8 mouse cellular contexts compared by ENCODE assay signal in genomic region chr1:158361964-158362291, GRCm38 (mm10). TPM values are rescaled to one million over a fixed set of nuclear protein-coding genes. Genes with fewer than 3 reads are reported as not detected.
DNase-seq lines count a peak whose midpoint lies in the region; ATAC-seq and TF ChIP-seq lines count a peak whose summit lies in the region.

Gene Astn1, plus strand, starts transcription at chr1:158362273.

- H3K9me3 ChIP-seq in heart, embryonic 16.5 days (replicated peaks; ENCODE audit: control insufficient read depth, low read length), result no peaks in the 10 kb centered on the region
- no peaks in the 10 kb centered on the region for H3K9me3 ChIP-seq in embryonic facial prominence, embryonic 11.5 days (replicated peaks; ENCODE audit: control insufficient read depth, low read length)
- no peaks in the 10 kb centered on the region for H3K9me3 ChIP-seq in hindbrain, postnatal 0 days (ENCODE audit: low read length)
- no peaks in the 10 kb centered on the region for H3K9me3 ChIP-seq in midbrain, embryonic 12.5 days

- TF ChIP-seq CTCF in hindbrain, postnatal 0 days (IDR thresholded peaks at IDR 0.05; ENCODE audit: low read depth), result no peak
- no peak for TF ChIP-seq CTCF in thymus, adult 2 months (IDR thresholded peaks at IDR 0.05; ENCODE audit: borderline replicate concordance, control insufficient read depth, extremely low read depth, insufficient read depth, low read length, poor library complexity)

- WGBS in heart, embryonic 16.5 days, result 8% methylated on average over 2 of the region's 2 CpGs
- WGBS in embryonic facial prominence, embryonic 11.5 days, result 0% methylated on average over 2 of the region's 2 CpGs
- WGBS in hindbrain, postnatal 0 days, result 0% methylated on average over 2 of the region's 2 CpGs
- 5% methylated on average over 2 of the region's 2 CpGs for WGBS in midbrain, embryonic 12.5 days
- 11% methylated on average over 2 of the region's 2 CpGs for WGBS in thymus, adult 2 months

- H3K36me3 ChIP-seq in heart, embryonic 16.5 days (ENCODE audit: control insufficient read depth, insufficient read depth), result no peaks in the 10 kb centered on the region
- H3K36me3 ChIP-seq in embryonic facial prominence, embryonic 11.5 days (replicated peaks; ENCODE audit: control insufficient read depth, insufficient read depth, low read depth, low read length), result no peaks in the 10 kb centered on the region
- H3K36me3 ChIP-seq in hindbrain, postnatal 0 days (ENCODE audit: insufficient read depth, low read length), result no peaks in the 10 kb centered on the region
- H3K36me3 ChIP-seq in midbrain, embryonic 12.5 days, result no peaks in the 10 kb centered on the region
- no peaks in the 10 kb centered on the region for H3K36me3 ChIP-seq in thymus, adult 2 months (ENCODE audit: control insufficient read depth, insufficient read depth, low read length)

- H3K27ac ChIP-seq in heart, embryonic 16.5 days (ENCODE audit: low read length), result no peak within 1 kb of the TSS
- H3K27ac ChIP-seq in embryonic facial prominence, embryonic 11.5 days (replicated peaks; ENCODE audit: low read depth, low read length), result no peak within 1 kb of the TSS; the same call in 1 of the 2 replicates
- H3K27ac ChIP-seq in hindbrain, postnatal 0 days, result peak within 1 kb of the TSS; percentile 96
- peak within 1 kb of the TSS; percentile 90 for H3K27ac ChIP-seq in midbrain, embryonic 12.5 days (replicated peaks)
- H3K27ac ChIP-seq in thymus, adult 2 months (ENCODE audit: control insufficient read depth, insufficient read depth, low read length), result no peak within 1 kb of the TSS

- no peak for TF ChIP-seq POLR2A in thymus, adult 2 months (IDR thresholded peaks at IDR 0.05; ENCODE audit: control insufficient read depth, extremely low read depth, insufficient read depth, low read length, poor library complexity)

- H3K9ac ChIP-seq in heart, embryonic 16.5 days (ENCODE audit: low read length), result peak within 1 kb of the TSS; percentile 34; the same call in 1 of the 2 replicates
- H3K9ac ChIP-seq in embryonic facial prominence, embryonic 11.5 days (replicated peaks; ENCODE audit: low read length), result peak within 1 kb of the TSS; percentile 81
- peak within 1 kb of the TSS; percentile 94 for H3K9ac ChIP-seq in hindbrain, postnatal 0 days (replicated peaks; ENCODE audit: low read length)
- peak within 1 kb of the TSS; percentile 86 for H3K9ac ChIP-seq in midbrain, embryonic 12.5 days (replicated peaks)

- no peak for ATAC-seq in heart, embryonic 16.5 days (replicated peaks; ENCODE audit: extremely low read depth, insufficient read depth, low FRiP score)
- peak; percentile 9; the same call in 1 of the 2 replicates for ATAC-seq in embryonic facial prominence, embryonic 11.5 days (replicated peaks; ENCODE audit: insufficient number of reproducible peaks, low FRiP score, low TSS enrichment, low read depth)
- ATAC-seq in hindbrain, postnatal 0 days, result no peak
- no peak for ATAC-seq in midbrain, embryonic 12.5 days (ENCODE audit: low FRiP score, low read depth)

- peaks cover 4% of the 10 kb centered on the region; the same call in 1 of the 2 replicates for H3K4me1 ChIP-seq in heart, embryonic 16.5 days (ENCODE audit: control insufficient read depth, insufficient read depth, low read length)
- H3K4me1 ChIP-seq in embryonic facial prominence, embryonic 11.5 days (ENCODE audit: control insufficient read depth, insufficient read depth, low read length), result no peaks in the 10 kb centered on the region
- peaks cover 19% of the 10 kb centered on the region for H3K4me1 ChIP-seq in hindbrain, postnatal 0 days (ENCODE audit: insufficient read depth, low read length)
- peaks cover 33% of the 10 kb centered on the region for H3K4me1 ChIP-seq in midbrain, embryonic 12.5 days
- H3K4me1 ChIP-seq in thymus, adult 2 months (replicated peaks; ENCODE audit: control insufficient read depth, insufficient read depth, low read length), result no peaks in the 10 kb centered on the region

- peaks cover 28% of the 10 kb centered on the region for H3K27me3 ChIP-seq in heart, embryonic 16.5 days (ENCODE audit: control insufficient read depth, insufficient read depth, low read length)
- H3K27me3 ChIP-seq in embryonic facial prominence, embryonic 11.5 days (ENCODE audit: control insufficient read depth, insufficient read depth, low read length), result no peaks in the 10 kb centered on the region; the same call in 1 of the 2 replicates
- H3K27me3 ChIP-seq in hindbrain, postnatal 0 days (ENCODE audit: insufficient read depth, low read length), result no peaks in the 10 kb centered on the region
- peaks cover 11% of the 10 kb centered on the region for H3K27me3 ChIP-seq in midbrain, embryonic 12.5 days
- no peaks in the 10 kb centered on the region for H3K27me3 ChIP-seq in thymus, adult 2 months (ENCODE audit: control insufficient read depth, insufficient read depth, low read length)

- peak within 1 kb of the TSS; percentile 34 for H3K4me3 ChIP-seq in heart, embryonic 16.5 days (ENCODE audit: low read length)
- peak within 1 kb of the TSS; percentile 56 for H3K4me3 ChIP-seq in embryonic facial prominence, embryonic 11.5 days (ENCODE audit: low read depth, low read length)
- H3K4me3 ChIP-seq in hindbrain, postnatal 0 days (ENCODE audit: low read length), result peak within 1 kb of the TSS; percentile 65
- peak within 1 kb of the TSS; percentile 65 for H3K4me3 ChIP-seq in midbrain, embryonic 12.5 days
- H3K4me3 ChIP-seq in thymus, adult 2 months (ENCODE audit: control insufficient read depth, insufficient read depth, low read length), result no peak within 1 kb of the TSS

- no peak for DNase-seq in heart, adult 18-20 months
- DNase-seq in embryonic facial prominence, embryonic 11.5 days (ENCODE audit: low spot score), result no peak
- no peak for DNase-seq in hindbrain, postnatal 0 days (ENCODE audit: low spot score)
- DNase-seq in right cerebral cortex, postnatal 14 days, result no peak
- DNase-seq in testis, postnatal 14 days (ENCODE audit: low spot score), result no peak
- no peak for DNase-seq in thymus, adult 2 months

- peak within 1 kb of the TSS; percentile 64 for H3K4me2 ChIP-seq in heart, embryonic 16.5 days (ENCODE audit: low read depth, low read length)
- peak within 1 kb of the TSS; percentile 76 for H3K4me2 ChIP-seq in embryonic facial prominence, embryonic 11.5 days (ENCODE audit: low read depth, low read length)
- H3K4me2 ChIP-seq in hindbrain, postnatal 0 days (ENCODE audit: low read depth, low read length), result peak within 1 kb of the TSS; percentile 78
- H3K4me2 ChIP-seq in midbrain, embryonic 12.5 days (replicated peaks), result peak within 1 kb of the TSS; percentile 72

RNA-seq across cellular contexts. Expression of gene Astn1, which starts in this region (rescaled TPM):
- polyA plus RNA-seq in heart, embryonic 16.5 days (2015; fragmentation: Nextera tagmentation; extraction: Ambion mirVana), result 0.42 TPM in 2 replicates
- total RNA-seq in heart, adult 18-20 months (2021), result 1 to 10 TPM in 1 of 2 experiments, under 1 TPM in 1; 0.46 to 1.1 TPM
- polyA plus RNA-seq in embryonic facial prominence, embryonic 11.5 days (2014; fragmentation: Nextera tagmentation; extraction: Ambion mirVana), result 8.5 and 8.9 TPM in 2 replicates
- 137 and 163 TPM in 2 replicates for total RNA-seq in hindbrain, postnatal 0 days (2014; rRNA removed)
- polyA plus RNA-seq in hindbrain, postnatal 0 days (2015; fragmentation: Nextera tagmentation; extraction: Ambion mirVana), result 29.4 and 31.0 TPM in 2 replicates
- polyA plus RNA-seq in midbrain, embryonic 12.5 days (2016; fragmentation: Nextera tagmentation; extraction: Ambion mirVana), result 21.0 and 26.6 TPM in 2 replicates
- 0.19 and 0.34 TPM in 2 replicates for polyA plus RNA-seq in thymus, adult 2 months (2012; rRNA removed)

Comparison
In these comparisons a context has a peak if more than half of its experiments do, and no peak if none do; other contexts are left out.
1. RNA of gene Astn1 (total RNA-seq): 137 to 163 TPM in hindbrain, postnatal 0 days; 0.46 to 1.1 TPM in heart, adult 18-20 months; every median in the first group is over 10 times any median in the second.
2. H3K27ac ChIP-seq: peak in hindbrain, postnatal 0 days (single experiment) and midbrain, embryonic 12.5 days (single experiment); none in heart, embryonic 16.5 days (single experiment), embryonic facial prominence, embryonic 11.5 days (single experiment) and thymus, adult 2 months (single experiment).
3. H3K9ac ChIP-seq: peak in every context shown above with its lines; median percentile 94 in hindbrain, postnatal 0 days; 86 in midbrain, embryonic 12.5 days; 81 in embryonic facial prominence, embryonic 11.5 days; 34 in heart, embryonic 16.5 days.
4. Peak in every context shown above with its lines, with median percentiles within 50 percentile points of each other: H3K4me2 ChIP-seq.